Mouse (Mus musculus): ENCODE data around the gene Tmc3. TPM values are rescaled to one million over a fixed set of nuclear protein-coding genes. Genes with fewer than 3 reads are reported as not detected.

Tmc3 gene
- polyA plus RNA-seq, 1 experiment, result not detected

- Histone ChIP-seq H3K27ac (replicated peaks; ENCODE audit: low read depth, low read length) (no peak overlapping the region), H3K4me3 (ENCODE audit: insufficient read depth, low read depth, low read length) (no peak overlapping the region), H3K4me1 (ENCODE audit: control insufficient read depth, insufficient read depth, insufficient read length, low read length) (peaks cover 4% of the 10 kb centered on the region)
These were observed 77.0 kb downstream of the Tmc3 start for GRCm38 (mm10) chr7:83661763-83662162.

GRCm38 (mm10) chr7:83662711-83663375, 78.1 kb downstream of the Tmc3 start:
- Histone ChIP-seq H3K4me1 (ENCODE audit: control insufficient read depth, insufficient read depth, insufficient read length, low read length) (peaks cover 4% of the 10 kb centered on the region), H3K27ac (replicated peaks; ENCODE audit: low read depth, low read length) (no peak overlapping the region), H3K4me3 (ENCODE audit: insufficient read depth, low read depth, low read length) (no peak overlapping the region)

- Histone ChIP-seq H3K4me3 (ENCODE audit: insufficient read depth, low read depth, low read length) (no peak overlapping the region), H3K27ac (replicated peaks; ENCODE audit: low read depth, low read length) (no peak overlapping the region)
These were observed 81.4 kb downstream of the Tmc3 start for GRCm38 (mm10) chr7:83666087-83666595.

GRCm38 (mm10) chr7:83667936-83668645, 83.4 kb downstream of the Tmc3 start:
- Histone ChIP-seq H3K4me3 (ENCODE audit: insufficient read depth, low read depth, low read length) (no peak overlapping the region), H3K27ac (replicated peaks; ENCODE audit: low read depth, low read length) (no peak overlapping the region), H3K4me1 (ENCODE audit: control insufficient read depth, insufficient read depth, insufficient read length, low read length) (no peaks in the 10 kb centered on the region)

More at GRCm38 (mm10) chr7:83666087-83666595, 81.4 kb downstream of the Tmc3 start:
- H3K4me1 ChIP-seq (ENCODE audit: control insufficient read depth, insufficient read depth, insufficient read length, low read length), result no peaks in the 10 kb centered on the region

GRCm38 (mm10) chr7:83668724-83669123, 84.0 kb downstream of the Tmc3 start:
- H3K27ac ChIP-seq (replicated peaks; ENCODE audit: low read depth, low read length), result no peak overlapping the region
- no peak overlapping the region for H3K4me3 ChIP-seq (ENCODE audit: insufficient read depth, low read depth, low read length)
- no peaks in the 10 kb centered on the region for H3K4me1 ChIP-seq (ENCODE audit: control insufficient read depth, insufficient read depth, insufficient read length, low read length)

GRCm38 (mm10) chr7:83671573-83671972, 86.8 kb downstream of the Tmc3 start:
- Histone ChIP-seq H3K27ac (replicated peaks; ENCODE audit: low read depth, low read length) (no peak overlapping the region), H3K4me3 (ENCODE audit: insufficient read depth, low read depth, low read length) (no peak overlapping the region), H3K4me1 (ENCODE audit: control insufficient read depth, insufficient read depth, insufficient read length, low read length) (no peaks in the 10 kb centered on the region)

Other genes starting within 250 kb of the Tmc3 start
- gene Stard5, start 47.0 kb downstream of the Tmc3 start, polyA plus RNA-seq (2012; ENCODE audit: insufficient read depth, insufficient read length, missing spikeins), result 19.6 and 23.4 TPM in 2 replicates
- gene Il16, start 160.8 kb downstream of the Tmc3 start, polyA plus RNA-seq (2012; ENCODE audit: insufficient read depth, insufficient read length, missing spikeins), result 1.3 and 3.0 TPM in 2 replicates
- 1.1 and 1.4 TPM in 2 replicates for gene Cfap161, start 210.0 kb downstream of the Tmc3 start, polyA plus RNA-seq (2012; ENCODE audit: insufficient read depth, insufficient read length, missing spikeins)

All from brown adipose tissue, adult 24 weeks (tissue).